Mouse (Mus musculus): ENCODE results near the gene Arhgap17. TPM values are rescaled to one million over a fixed set of nuclear protein-coding genes. Genes with fewer than 3 reads are reported as not detected.
A peak's percentile ranks its signal among the peaks of the same experiment; 100 is the strongest.

The Arhgap17 gene
- polyA plus RNA-seq, 1 experiment = 171 TPM

DNA sequence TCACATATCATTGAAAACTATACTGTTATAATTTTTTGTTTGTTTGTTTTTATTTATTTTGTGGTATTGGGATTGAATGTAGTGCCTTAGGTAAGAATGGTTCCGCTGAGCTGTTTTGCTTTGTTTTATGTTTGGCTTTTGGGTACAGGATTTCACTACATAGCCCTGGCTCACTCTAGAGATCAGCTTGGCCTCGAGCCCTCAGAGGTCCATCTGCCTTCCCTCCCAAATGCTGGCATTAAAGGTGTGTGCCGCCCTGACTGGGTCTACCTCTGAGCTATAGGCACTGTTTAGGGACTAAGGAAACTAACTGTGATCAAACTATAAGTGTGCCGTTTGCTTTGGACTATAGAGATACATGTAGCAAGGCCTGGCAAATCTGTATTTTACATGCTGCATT, 29.6 kb upstream of the Arhgap17 start:
- no peak overlapping the region for H3K4me3 ChIP-seq (ENCODE audit: insufficient read depth, low read length)
- TF ChIP-seq POLR2A (IDR thresholded peaks at IDR 0.05; ENCODE audit: borderline replicate concordance, low read depth, low read length) = no peak
- TF ChIP-seq CTCF (IDR thresholded peaks at IDR 0.05; ENCODE audit: low read depth, low read length) = no peak

DNA sequence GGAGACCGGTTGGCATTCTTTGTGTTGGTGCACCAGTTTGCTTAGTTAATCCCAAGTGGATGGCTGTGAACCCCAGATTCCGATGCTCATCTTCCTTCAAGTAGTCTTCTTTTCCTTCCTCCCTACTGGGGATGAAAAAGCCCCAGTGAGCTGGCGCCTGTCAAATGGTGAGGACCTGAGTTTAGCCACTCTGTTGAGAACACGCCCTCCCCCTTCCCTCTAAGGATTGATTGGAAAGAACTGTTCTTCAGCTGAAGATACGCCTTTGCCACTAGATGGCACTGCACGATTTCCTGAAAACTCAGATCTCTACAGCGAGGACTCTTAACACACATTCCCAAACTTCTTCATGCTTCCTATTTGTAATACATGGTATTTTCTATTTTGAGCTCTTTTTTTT, 29.1 kb upstream of the Arhgap17 start:
- no peak overlapping the region for H3K27ac ChIP-seq (ENCODE audit: insufficient read depth, low read depth, low read length)
- H3K4me3 ChIP-seq (ENCODE audit: insufficient read depth, low read length) = no peak overlapping the region
- TF ChIP-seq CTCF (IDR thresholded peaks at IDR 0.05; ENCODE audit: low read depth, low read length) (no peak; the same call in 1 of the 2 replicates), POLR2A (IDR thresholded peaks at IDR 0.05; ENCODE audit: borderline replicate concordance, low read depth, low read length) (no peak)

More for the DNA sequence above, 29.6 kb upstream of the Arhgap17 start:
- H3K27ac ChIP-seq (ENCODE audit: insufficient read depth, low read depth, low read length) = no peak overlapping the region
- H3K4me1 ChIP-seq (ENCODE audit: control insufficient read depth, insufficient read depth, low read length) = peaks cover 11% of the 10 kb centered on the region

DNA sequence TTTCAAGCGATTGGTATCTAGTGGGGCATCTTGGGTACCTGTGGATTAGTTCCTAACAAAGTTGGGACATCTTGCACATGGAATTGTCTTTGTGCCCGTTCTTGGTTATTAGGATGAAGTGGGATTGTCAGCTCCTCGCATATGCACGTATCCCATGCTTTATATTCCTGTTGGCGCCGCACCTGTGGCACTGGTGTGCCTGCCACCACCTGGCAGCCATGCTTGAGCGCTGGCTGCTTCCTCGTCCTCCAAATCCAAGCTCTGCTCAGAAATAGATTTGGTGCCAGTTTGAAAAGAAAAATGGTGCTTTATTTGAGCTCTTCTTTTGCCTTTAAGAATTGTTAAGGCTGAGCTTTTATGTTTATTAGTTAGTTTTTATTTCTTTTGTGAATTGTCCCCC, 28.2 kb upstream of the Arhgap17 start:
- TF ChIP-seq POLR2A (IDR thresholded peaks at IDR 0.05; ENCODE audit: borderline replicate concordance, low read depth, low read length) = no peak
- no peak for TF ChIP-seq CTCF (IDR thresholded peaks at IDR 0.05; ENCODE audit: low read depth, low read length)
- H3K27ac ChIP-seq (ENCODE audit: insufficient read depth, low read depth, low read length) = no peak overlapping the region
- peaks cover 11% of the 10 kb centered on the region for H3K4me1 ChIP-seq (ENCODE audit: control insufficient read depth, insufficient read depth, low read length)
- H3K4me3 ChIP-seq (ENCODE audit: insufficient read depth, low read length) = no peak overlapping the region

More for the DNA sequence above, 29.1 kb upstream of the Arhgap17 start:
- peaks cover 11% of the 10 kb centered on the region for H3K4me1 ChIP-seq (ENCODE audit: control insufficient read depth, insufficient read depth, low read length)

DNA sequence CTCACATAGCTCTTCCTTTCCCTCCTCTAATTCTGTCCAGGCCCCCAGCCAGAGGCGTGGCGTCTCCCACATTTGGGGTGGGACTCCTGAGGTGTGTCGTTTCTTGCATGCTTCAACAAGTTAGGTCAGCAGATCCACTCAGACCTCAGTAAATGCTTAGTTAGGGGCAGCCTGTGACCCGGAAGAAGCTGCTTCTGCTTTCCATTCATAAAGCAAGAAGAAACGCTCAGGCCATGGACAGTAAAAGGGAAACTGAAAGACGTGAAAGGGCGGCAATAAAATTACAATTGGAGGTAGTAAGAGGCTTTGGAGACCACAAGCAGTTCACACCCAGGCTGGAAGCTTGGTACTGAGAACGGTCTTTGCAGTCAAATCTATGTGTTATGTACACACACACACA, 27.7 kb upstream of the Arhgap17 start:
- Histone ChIP-seq H3K4me1 (ENCODE audit: control insufficient read depth, insufficient read depth, low read length) (peaks cover 11% of the 10 kb centered on the region), H3K4me3 (ENCODE audit: insufficient read depth, low read length) (peak overlapping the region; percentile 29; the same call in 1 of the 2 replicates), H3K27ac (ENCODE audit: insufficient read depth, low read depth, low read length) (peak overlapping the region; percentile 33)
- TF ChIP-seq POLR2A (IDR thresholded peaks at IDR 0.05; ENCODE audit: borderline replicate concordance, low read depth, low read length) (no peak), CTCF (IDR thresholded peaks at IDR 0.05; ENCODE audit: low read depth, low read length) (no peak)

DNA sequence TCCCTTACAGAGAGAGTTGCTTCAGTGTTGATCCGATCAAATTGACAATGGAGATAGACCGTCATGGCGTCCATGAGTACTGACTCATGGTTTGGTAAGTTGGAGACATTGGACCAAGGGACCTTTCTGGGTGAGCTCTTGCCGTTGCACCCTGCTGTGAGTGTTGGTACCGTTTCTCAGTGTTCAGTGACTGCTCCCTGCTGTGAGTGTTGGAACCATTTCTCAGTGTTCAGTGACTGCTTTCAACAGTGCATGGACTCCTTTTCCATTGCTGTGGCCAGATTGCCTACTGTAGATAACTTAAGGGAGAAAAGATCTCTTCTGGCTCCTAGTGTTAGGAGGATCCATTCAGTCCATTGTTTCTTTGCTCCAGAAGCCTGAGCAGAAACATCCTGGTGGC, 27.2 kb upstream of the Arhgap17 start:
- H3K4me1 ChIP-seq (ENCODE audit: control insufficient read depth, insufficient read depth, low read length) = peaks cover 11% of the 10 kb centered on the region
- peak overlapping the region; percentile 33 for H3K27ac ChIP-seq (ENCODE audit: insufficient read depth, low read depth, low read length)
- TF ChIP-seq CTCF (IDR thresholded peaks at IDR 0.05; ENCODE audit: low read depth, low read length) = no peak
- no peak for TF ChIP-seq POLR2A (IDR thresholded peaks at IDR 0.05; ENCODE audit: borderline replicate concordance, low read depth, low read length)
- no peak overlapping the region for H3K4me3 ChIP-seq (ENCODE audit: insufficient read depth, low read length)

DNA sequence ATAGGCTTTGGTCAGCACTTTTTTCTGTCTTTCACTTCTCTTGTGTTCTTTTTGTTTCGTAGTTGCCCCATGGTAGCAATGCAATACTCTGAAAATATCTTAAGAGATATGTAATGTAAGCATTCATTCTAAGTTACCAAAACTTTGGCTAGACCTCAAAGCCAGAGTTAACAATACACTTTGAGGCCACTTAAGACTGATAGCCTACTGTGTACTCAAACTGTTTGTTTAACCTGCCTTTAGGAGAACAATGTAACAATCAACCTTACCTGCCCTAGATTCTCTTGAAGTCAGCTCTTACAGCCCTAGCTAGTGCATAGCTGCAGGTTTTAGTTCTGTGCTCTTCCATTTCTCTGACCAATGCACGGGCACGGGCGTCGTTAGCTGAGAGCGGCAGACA, 24.6 kb upstream of the Arhgap17 start:
- Histone ChIP-seq H3K27ac (ENCODE audit: insufficient read depth, low read depth, low read length) (no peak overlapping the region), H3K4me1 (ENCODE audit: control insufficient read depth, insufficient read depth, low read length) (peaks cover 14% of the 10 kb centered on the region), H3K4me3 (ENCODE audit: insufficient read depth, low read length) (no peak overlapping the region)
- no peak for TF ChIP-seq CTCF (IDR thresholded peaks at IDR 0.05; ENCODE audit: low read depth, low read length)
- no peak for TF ChIP-seq POLR2A (IDR thresholded peaks at IDR 0.05; ENCODE audit: borderline replicate concordance, low read depth, low read length)

DNA sequence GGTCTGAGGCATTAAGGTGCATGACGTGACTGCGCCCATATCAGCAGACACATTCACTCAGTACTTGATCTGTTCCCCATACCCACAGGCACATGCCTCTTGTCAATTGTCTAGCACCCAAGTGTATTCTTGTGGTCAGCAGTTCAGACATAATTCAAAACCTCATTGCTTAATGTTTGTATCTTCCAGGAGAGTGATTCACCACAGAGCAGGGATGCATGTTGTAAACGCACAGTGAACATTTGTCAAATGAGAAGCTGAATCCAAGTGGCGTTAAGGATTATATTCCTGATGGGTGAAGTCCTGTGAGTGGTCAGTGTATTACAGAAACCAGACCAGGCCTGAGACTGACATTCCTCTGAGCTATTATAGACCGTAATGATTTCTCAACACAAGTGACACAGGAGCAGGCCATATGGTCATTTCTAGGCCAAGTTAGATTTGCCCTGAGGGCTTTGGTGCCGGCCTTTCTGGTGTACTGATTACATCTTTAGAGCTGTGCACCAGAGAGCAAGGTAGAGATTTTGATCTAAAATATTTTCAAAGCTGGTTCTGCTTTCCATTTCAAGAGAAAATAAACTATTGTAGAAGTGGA, 20.1 kb upstream of the Arhgap17 start:
- Histone ChIP-seq H3K4me1 (ENCODE audit: control insufficient read depth, insufficient read depth, low read length) (peaks cover 5% of the 10 kb centered on the region; the same call in 1 of the 2 replicates), H3K27ac (ENCODE audit: insufficient read depth, low read depth, low read length) (no peak overlapping the region), H3K4me3 (ENCODE audit: insufficient read depth, low read length) (no peak overlapping the region)
- TF ChIP-seq POLR2A (IDR thresholded peaks at IDR 0.05; ENCODE audit: borderline replicate concordance, low read depth, low read length) (no peak), CTCF (IDR thresholded peaks at IDR 0.05; ENCODE audit: low read depth, low read length) (no peak)

DNA sequence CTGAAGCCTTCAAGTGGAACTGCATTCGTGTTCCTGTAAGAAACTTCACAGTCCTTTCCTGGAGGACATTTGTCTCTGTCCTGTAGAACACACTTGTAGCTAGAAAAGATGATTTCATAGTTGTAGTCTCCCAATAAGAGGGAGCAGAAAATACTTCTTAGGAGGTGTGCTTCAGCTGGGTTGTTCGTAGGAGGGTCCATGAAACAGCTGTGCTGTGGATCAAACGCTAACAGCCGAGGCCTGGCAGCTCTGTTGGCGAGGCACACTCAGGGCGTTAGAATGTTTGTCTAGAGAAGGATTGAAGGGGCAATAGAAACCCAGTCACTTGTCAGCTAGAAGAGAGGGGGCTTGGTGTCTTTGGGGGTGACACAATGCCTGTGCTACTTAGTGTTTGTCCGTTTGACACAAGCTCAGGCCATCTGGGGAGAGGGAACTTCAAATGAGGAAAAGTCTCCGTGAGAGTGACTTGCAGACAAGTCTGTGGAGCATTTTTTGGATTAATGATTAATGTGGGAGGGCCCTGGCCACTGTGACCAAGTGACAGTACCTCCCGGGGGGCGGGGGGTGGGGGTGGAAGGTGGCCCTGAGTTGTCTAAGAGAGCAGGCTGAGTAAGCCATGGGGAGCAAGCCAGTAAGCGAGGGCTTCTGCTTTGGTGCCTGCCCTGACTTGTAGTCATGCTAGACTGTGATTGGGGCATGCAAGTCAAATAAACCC, 16.1 kb upstream of the Arhgap17 start:
- no peak for TF ChIP-seq CTCF (IDR thresholded peaks at IDR 0.05; ENCODE audit: low read depth, low read length)
- TF ChIP-seq POLR2A (IDR thresholded peaks at IDR 0.05; ENCODE audit: borderline replicate concordance, low read depth, low read length) = no peak
- H3K27ac ChIP-seq (ENCODE audit: insufficient read depth, low read depth, low read length) = no peak overlapping the region
- peaks cover 3% of the 10 kb centered on the region; the same call in 1 of the 2 replicates for H3K4me1 ChIP-seq (ENCODE audit: control insufficient read depth, insufficient read depth, low read length)
- H3K4me3 ChIP-seq (ENCODE audit: insufficient read depth, low read length) = no peak overlapping the region

DNA sequence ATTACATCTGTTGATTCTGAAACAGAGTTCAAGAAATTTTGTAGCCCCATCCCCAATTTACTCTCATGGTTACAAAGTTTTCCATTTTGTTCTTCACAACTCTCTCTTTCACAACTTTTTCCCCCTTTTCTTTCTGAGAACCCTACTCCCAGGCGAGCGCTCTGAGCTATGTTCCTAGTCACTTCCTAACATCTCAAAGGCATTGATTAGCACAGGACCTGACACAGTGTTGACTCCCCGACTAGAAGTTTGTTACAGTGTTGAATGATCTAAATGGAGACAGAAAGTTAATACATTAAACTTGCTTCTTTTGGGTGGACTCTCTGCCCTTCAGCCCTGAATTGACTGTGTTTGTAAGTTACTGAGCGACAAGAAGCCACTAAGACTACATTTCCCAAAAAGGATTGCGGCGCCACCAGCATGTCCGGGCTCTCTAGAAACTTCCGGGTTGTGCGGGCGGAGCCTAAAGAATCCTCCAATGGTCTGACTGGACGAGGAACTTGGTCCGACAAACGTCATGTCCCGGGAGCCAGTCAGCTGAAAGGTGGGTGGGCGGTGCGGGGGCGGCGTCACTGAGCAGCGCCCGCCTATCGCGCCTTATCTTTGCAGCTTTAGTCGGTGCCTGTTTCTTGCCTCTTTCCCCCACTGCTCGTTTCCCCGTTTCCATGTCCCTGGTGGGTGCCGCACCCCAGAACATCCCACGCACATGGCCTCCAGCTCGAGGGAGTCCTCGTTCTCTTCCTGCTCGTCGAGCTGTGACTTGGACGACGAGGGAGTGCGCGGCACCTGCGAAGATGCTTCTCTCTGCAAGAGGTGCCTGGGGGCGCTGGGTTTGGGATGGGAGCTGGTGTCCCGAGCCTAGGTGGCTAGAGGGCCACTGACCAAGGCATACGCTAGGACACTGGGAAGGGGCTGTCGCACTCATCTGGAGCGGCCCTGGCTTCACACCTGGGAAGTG, 8.0 kb upstream of the Arhgap17 start:
- H3K27ac ChIP-seq (ENCODE audit: insufficient read depth, low read depth, low read length) = no peak overlapping the region
- H3K4me1 ChIP-seq (ENCODE audit: control insufficient read depth, insufficient read depth, low read length) = peaks cover 16% of the 10 kb centered on the region
- TF ChIP-seq CTCF (IDR thresholded peaks at IDR 0.05; ENCODE audit: low read depth, low read length) (no peak), POLR2A (IDR thresholded peaks at IDR 0.05; ENCODE audit: borderline replicate concordance, low read depth, low read length) (no peak)
- H3K4me3 ChIP-seq (ENCODE audit: insufficient read depth, low read length) = peak overlapping the region; percentile 92

Measured in bone marrow macrophage, adult 2 months (primary cell).